21 mouse cellular contexts compared by ENCODE assay signal in genomic region chr2:114491907-114492306, GRCm38 (mm10).
A peak's percentile ranks its signal among the peaks of the same experiment; 100 is the strongest.
DNase-seq lines count a peak whose midpoint lies in the region; ATAC-seq lines count a peak whose summit lies in the region.
"Had no signal": no experiment of that assay in that cellular context is flagged by ENCODE, and none has a peak within 500 bp of the region (broad histone marks: within the 10 kb centered on the region; RNA-seq: fewer than 3 reads in every experiment).

No protein-coding gene starts in this region.

- H3K4me2 ChIP-seq in embryonic facial prominence, embryonic 14.5 days (ENCODE audit: low read depth, low read length): no peak overlapping the region
- no peak overlapping the region for H3K4me2 ChIP-seq in neural tube, embryonic 13.5 days
- no peak overlapping the region for H3K4me2 ChIP-seq in neural tube, embryonic 15.5 days
- H3K4me2 ChIP-seq: embryonic facial prominence, embryonic 15.5 days; neural tube, embryonic 12.5 days had no signal

- H3K4me1 ChIP-seq in embryonic facial prominence, embryonic 14.5 days (ENCODE audit: control insufficient read depth, insufficient read depth, low read length): no peaks in the 10 kb centered on the region
- no peaks in the 10 kb centered on the region for H3K4me1 ChIP-seq in embryonic facial prominence, embryonic 10.5 days
- peaks cover 14% of the 10 kb centered on the region for H3K4me1 ChIP-seq in neural tube, embryonic 13.5 days (replicated peaks)
- H3K4me1 ChIP-seq in neural tube, embryonic 15.5 days: 0 out of 2 replicates have a peak, but pooled peaks cover 3% of the 10 kb centered on the region
- H3K4me1 ChIP-seq: embryonic facial prominence, embryonic 15.5 days; neural tube, embryonic 12.5 days had no signal

- DNase-seq in embryonic facial prominence, embryonic 14.5 days (ENCODE audit: low spot score): peak; percentile 55
- no peak for DNase-seq in embryonic facial prominence, embryonic 10.5 days (ENCODE audit: low spot score)
- DNase-seq in kidney, postnatal 10 days: peak; percentile 12
- no peak for DNase-seq in kidney, adult 9 months
- peak; percentile 30 for DNase-seq in mesoderm, embryonic 11.5 days (ENCODE audit: low read depth, low spot score)
- no peak for DNase-seq in urinary bladder, adult 2 months (ENCODE audit: low spot score)
- DNase-seq: adrenal gland, postnatal 25 days; cerebellum, postnatal 25 days; heart, adult 18-20 months; heart, postnatal 4 days; layer of hippocampus, postnatal 36 days; left cerebral cortex, postnatal 4 days; right cerebral cortex, postnatal 14 days; thymus, postnatal 14 days had no signal

- no peak overlapping the region for H3K4me3 ChIP-seq in embryonic facial prominence, embryonic 14.5 days (ENCODE audit: low read depth, low read length)
- H3K4me3 ChIP-seq in embryonic facial prominence, embryonic 10.5 days: no peak overlapping the region
- no peak overlapping the region for H3K4me3 ChIP-seq in neural tube, embryonic 13.5 days
- no peak overlapping the region for H3K4me3 ChIP-seq in neural tube, embryonic 15.5 days (replicated peaks)
- H3K4me3 ChIP-seq: embryonic facial prominence, embryonic 15.5 days; neural tube, embryonic 12.5 days had no signal

- H3K27ac ChIP-seq in embryonic facial prominence, embryonic 14.5 days (replicated peaks; ENCODE audit: low read depth, low read length): no peak overlapping the region
- no peak overlapping the region for H3K27ac ChIP-seq in embryonic facial prominence, embryonic 10.5 days (replicated peaks)
- H3K27ac ChIP-seq in neural tube, embryonic 13.5 days (replicated peaks): 0 out of 2 replicates have a peak overlapping the region, but pooled peaks have one; percentile 1
- no peak overlapping the region for H3K27ac ChIP-seq in neural tube, embryonic 15.5 days (replicated peaks)
- H3K27ac ChIP-seq: embryonic facial prominence, embryonic 15.5 days; liver, embryonic 14.5 days; neural tube, embryonic 12.5 days had no signal

- no peaks in the 10 kb centered on the region for H3K9me3 ChIP-seq in embryonic facial prominence, embryonic 14.5 days (ENCODE audit: control insufficient read depth, low read length)
- H3K9me3 ChIP-seq in embryonic facial prominence, embryonic 10.5 days: no peaks in the 10 kb centered on the region
- no peaks in the 10 kb centered on the region for H3K9me3 ChIP-seq in neural tube, embryonic 13.5 days
- H3K9me3 ChIP-seq in neural tube, embryonic 15.5 days (replicated peaks): no peaks in the 10 kb centered on the region
- H3K9me3 ChIP-seq: embryonic facial prominence, embryonic 15.5 days; neural tube, embryonic 12.5 days had no signal

- no peak for ATAC-seq in embryonic facial prominence, embryonic 14.5 days (ENCODE audit: low read depth)
- no peak for ATAC-seq in neural tube, embryonic 13.5 days (ENCODE audit: low read depth)
- no peak for ATAC-seq in neural tube, embryonic 15.5 days (ENCODE audit: low FRiP score)
- ATAC-seq: lung, postnatal 0 days; midbrain, embryonic 16.5 days had no signal

- no peak overlapping the region for H3K9ac ChIP-seq in embryonic facial prominence, embryonic 14.5 days (ENCODE audit: low read depth, low read length)
- no peak overlapping the region for H3K9ac ChIP-seq in neural tube, embryonic 13.5 days
- H3K9ac ChIP-seq in neural tube, embryonic 15.5 days (replicated peaks): no peak overlapping the region
- H3K9ac ChIP-seq: embryonic facial prominence, embryonic 15.5 days; liver, embryonic 14.5 days; neural tube, embryonic 12.5 days had no signal

- no peaks in the 10 kb centered on the region for H3K36me3 ChIP-seq in embryonic facial prominence, embryonic 14.5 days (ENCODE audit: control insufficient read depth, insufficient read depth, low read length)
- no peaks in the 10 kb centered on the region for H3K36me3 ChIP-seq in embryonic facial prominence, embryonic 10.5 days (replicated peaks)
- H3K36me3 ChIP-seq in neural tube, embryonic 13.5 days: no peaks in the 10 kb centered on the region
- no peaks in the 10 kb centered on the region for H3K36me3 ChIP-seq in neural tube, embryonic 15.5 days
- H3K36me3 ChIP-seq: embryonic facial prominence, embryonic 15.5 days; neural tube, embryonic 12.5 days had no signal

- H3K27me3 ChIP-seq in embryonic facial prominence, embryonic 14.5 days (replicated peaks; ENCODE audit: control insufficient read depth, insufficient read depth, low read length): no peaks in the 10 kb centered on the region
- no peaks in the 10 kb centered on the region for H3K27me3 ChIP-seq in embryonic facial prominence, embryonic 10.5 days (replicated peaks; ENCODE audit: low read depth, poor library complexity, severe bottlenecking)
- H3K27me3 ChIP-seq in neural tube, embryonic 13.5 days: no peaks in the 10 kb centered on the region
- no peaks in the 10 kb centered on the region for H3K27me3 ChIP-seq in neural tube, embryonic 15.5 days (replicated peaks)
- H3K27me3 ChIP-seq: embryonic facial prominence, embryonic 15.5 days; neural tube, embryonic 12.5 days had no signal

- 45% methylated on average over 3 of the region's 3 CpGs for WGBS in embryonic facial prominence, embryonic 14.5 days
- WGBS in embryonic facial prominence, embryonic 10.5 days: 86% methylated on average over 3 of the region's 3 CpGs
- 53% methylated on average over 3 of the region's 3 CpGs for WGBS in neural tube, embryonic 13.5 days
- 49% methylated on average over 3 of the region's 3 CpGs for WGBS in neural tube, embryonic 15.5 days

Comparison
In these comparisons a context has a peak if more than half of its experiments do, and no peak if none do; other contexts are left out.
1. DNase-seq: peak in embryonic facial prominence, embryonic 14.5 days (single experiment), kidney, postnatal 10 days (single experiment) and mesoderm, embryonic 11.5 days (single experiment); none in embryonic facial prominence, embryonic 10.5 days (single experiment), kidney, adult 9 months (single experiment) and urinary bladder, adult 2 months (single experiment).